Mouse (Mus musculus) MEL (cell line): Measurements from ENCODE around the gene Leng1.

Experiments
- ELF1 ChIP-seq: IDR thresholded peaks from 2 replicates; pipeline ENCODE4 v1.6.1; 2014; ENCODE audit warnings: low read depth, mild to moderate bottlenecking, inconsistent platforms, low read length, improper control_type of control experiment, moderate library complexity
- EP300 ChIP-seq, 2 experiments: IDR thresholded peaks; 2 replicates each; pipeline ENCODE4 v1.6.1; 2011; ENCODE audit warnings: improper control_type of control experiment in 2 of 2, low read length in 2 of 2, low read depth in 1 of 2, mild to moderate bottlenecking in 1 of 2
- GATA1 ChIP-seq: IDR thresholded peaks from 2 replicates; pipeline ENCODE4 v1.6.1; 2011; ENCODE audit warnings: low read depth, low read length, improper control_type of control experiment
- NRF1 ChIP-seq: IDR thresholded peaks from 2 replicates; pipeline ENCODE4 v1.6.1; 2014; ENCODE audit warnings: low read depth, mild to moderate bottlenecking, inconsistent platforms, low read length, improper control_type of control experiment, moderate library complexity; ENCODE audit not compliant: poor library complexity, insufficient read depth, severe bottlenecking

GRCm38 (mm10) chr7:3643843-3644242 lies 21.8 kb downstream of the Leng1 start:
- TF ChIP-seq EP300 (IDR thresholded peaks at IDR 0.05; ENCODE audit: low read depth in 1 of 2, low read length in 2 of 2) (no peak), GATA1 (no peak), NRF1 (no peak), ELF1 (no peak)
